Mouse (Mus musculus) kidney, adult 2 months (tissue): ENCODE data around the gene Arid2. TPM values are rescaled to one million over a fixed set of nuclear protein-coding genes. Genes with fewer than 3 reads are reported as not detected.
A peak's percentile ranks its signal among the peaks of the same experiment; 100 is the strongest.

Experiments used
- DNase-seq: peaks from one replicate; pipeline ENCODE4 v3.0.0; 2021
- H3K27ac ChIP-seq: fragments of 200-500 bp; 2 replicates; pipeline ENCODE4 v1.5.1; 2012; ENCODE audit warnings: low read depth, low read length, control low read depth, inconsistent platforms; ENCODE audit not compliant: insufficient read depth
- H3K27me3 ChIP-seq: fragments of 200-500 bp; replicated peaks from 2 replicates; pipeline ENCODE4 v1.6.1; 2012; ENCODE audit warnings: mild to moderate bottlenecking, moderate library complexity, low read length, inconsistent platforms; ENCODE audit not compliant: control insufficient read depth, insufficient read depth
- H3K36me3 ChIP-seq: fragments of 200-500 bp; 2 replicates; pipeline ENCODE4 v1.6.1; 2012; ENCODE audit warnings: mild to moderate bottlenecking, moderate library complexity, low read length, inconsistent platforms; ENCODE audit not compliant: control insufficient read depth, insufficient read depth
- H3K4me1 ChIP-seq: fragments of 200-500 bp; 2 replicates; pipeline ENCODE4 v1.6.1; 2011; ENCODE audit warnings: low read length; ENCODE audit not compliant: control insufficient read depth, insufficient read depth
- H3K4me3 ChIP-seq: fragments of 200-500 bp; 2 replicates; pipeline ENCODE4 v1.5.1; 2011; ENCODE audit warnings: mild to moderate bottlenecking, low read depth, low read length, control low read depth; ENCODE audit not compliant: insufficient read depth
- CTCF ChIP-seq: fragments of 200-500 bp; conservative IDR thresholded peaks from 2 replicates; pipeline ENCODE4 v1.5.1; 2011; ENCODE audit warnings: low read depth, mild to moderate bottlenecking, control low read depth, low read length, moderate library complexity, mixed read lengths; ENCODE audit not compliant: insufficient read depth, insufficient read length
- POLR2A ChIP-seq: fragments of 200-500 bp; IDR thresholded peaks from one replicate; pipeline ENCODE4 v1.6.1; 2011; ENCODE audit warnings: low read depth, low read length, control low read depth
- WGBS: fragments of 180-500 bp; shearing (Covaris S2); methylation state at CpG from one replicate; pipeline ENCODE4 v1.1.7; 2018; 5-methylcytosine and 5-hydroxymethylcytosine counted together
- polyA plus RNA-seq: library from polyadenylated mRNA; depleted of rRNA; stranded (reverse); fragments of >200 nt; gene quantifications from 2 replicates; pipeline ENCODE4 v1.2.3, GENCODE M21; 2012

Gene Arid2
- polyA plus RNA-seq, 1 experiment: 11.8 TPM

DNA sequence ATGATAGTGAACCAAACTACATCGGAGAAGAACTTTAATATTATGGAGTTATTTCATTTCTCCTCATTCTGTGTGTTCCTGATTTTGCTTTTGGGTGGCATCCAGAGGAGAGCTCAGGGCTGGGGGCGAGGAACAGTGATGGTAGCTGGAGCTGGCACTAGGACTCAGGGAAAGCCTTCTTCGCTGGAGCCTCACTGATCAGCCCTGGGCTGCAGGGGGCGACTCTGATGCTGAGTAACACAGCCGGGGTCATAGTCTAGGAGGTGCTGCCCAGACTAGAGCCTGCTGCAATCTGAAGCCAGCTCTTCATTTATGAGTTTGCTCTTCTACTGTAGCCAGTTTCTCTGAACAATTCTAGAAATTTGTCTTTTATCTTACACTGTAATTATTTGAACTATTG is 85.8 kb downstream of the Arid2 start:
- Histone ChIP-seq H3K36me3 (peaks cover 7% of the 10 kb centered on the region; the same call in 1 of the 2 replicates), H3K4me3 (no peak overlapping the region), H3K27me3 (no peaks in the 10 kb centered on the region), H3K4me1 (no peaks in the 10 kb centered on the region), H3K27ac (no peak overlapping the region)
- peak; percentile 25 for DNase-seq
- no peak for TF ChIP-seq POLR2A
- TF ChIP-seq CTCF: peak; percentile 44; the same call in 1 of the 2 replicates
- whole genome bisulfite sequencing: 79% methylated on average over 5 of the region's 5 CpGs

DNA sequence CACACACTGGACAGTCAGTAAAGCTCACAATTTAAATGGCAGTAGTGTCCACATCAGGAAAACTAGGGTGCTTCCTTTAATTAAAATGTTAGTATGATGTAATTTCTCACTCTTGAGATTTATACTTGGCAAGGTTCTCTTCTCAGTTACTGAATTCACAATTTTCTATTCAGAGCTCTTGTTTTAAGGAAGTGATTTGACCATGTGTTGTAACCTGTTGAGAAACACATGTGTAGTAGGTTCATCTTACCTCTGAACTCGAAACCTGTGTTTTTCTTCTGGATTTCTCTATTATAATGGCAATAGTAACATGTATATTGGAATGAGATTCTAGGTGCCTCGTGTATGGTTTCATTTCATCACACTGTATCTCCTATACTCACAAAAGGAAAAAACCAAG is 88.9 kb downstream of the Arid2 start:
- no peaks in the 10 kb centered on the region for H3K27me3 ChIP-seq
- H3K4me3 ChIP-seq: no peak overlapping the region
- DNase-seq: no peak
- H3K27ac ChIP-seq: no peak overlapping the region
- H3K36me3 ChIP-seq: peaks cover 2% of the 10 kb centered on the region
- no peaks in the 10 kb centered on the region for H3K4me1 ChIP-seq
- WGBS: 91% methylated on average over 2 of the region's 2 CpGs
- TF ChIP-seq CTCF (no peak), POLR2A (no peak)

DNA sequence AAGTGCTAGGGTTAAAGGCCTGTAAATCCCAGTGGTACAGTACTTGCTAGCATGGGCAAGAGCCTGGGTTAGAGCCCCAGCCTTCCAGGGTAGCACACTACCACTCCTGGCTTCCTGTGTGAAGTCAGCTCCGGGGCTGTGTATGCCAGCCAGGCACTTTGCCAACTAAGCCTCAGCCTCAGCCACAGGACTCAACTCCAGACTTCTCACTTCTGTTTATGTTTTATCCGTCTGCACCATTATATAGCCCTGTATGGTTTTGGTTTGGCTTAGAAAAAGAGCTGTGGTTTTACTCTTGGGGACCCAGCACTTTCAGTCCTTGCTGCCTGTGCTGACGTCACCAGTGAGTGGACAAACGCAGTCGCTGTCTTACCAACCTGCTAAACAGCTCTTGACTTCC is 89.9 kb downstream of the Arid2 start:
- Histone ChIP-seq H3K27ac (no peak overlapping the region), H3K36me3 (no peaks in the 10 kb centered on the region; the same call in none of the 2 replicates), H3K4me3 (no peak overlapping the region), H3K27me3 (no peaks in the 10 kb centered on the region), H3K4me1 (no peaks in the 10 kb centered on the region)
- DNase-seq: peak; percentile 32
- 70% methylated on average over 5 of the region's 5 CpGs for WGBS
- no peak for TF ChIP-seq CTCF
- TF ChIP-seq POLR2A: no peak

DNA sequence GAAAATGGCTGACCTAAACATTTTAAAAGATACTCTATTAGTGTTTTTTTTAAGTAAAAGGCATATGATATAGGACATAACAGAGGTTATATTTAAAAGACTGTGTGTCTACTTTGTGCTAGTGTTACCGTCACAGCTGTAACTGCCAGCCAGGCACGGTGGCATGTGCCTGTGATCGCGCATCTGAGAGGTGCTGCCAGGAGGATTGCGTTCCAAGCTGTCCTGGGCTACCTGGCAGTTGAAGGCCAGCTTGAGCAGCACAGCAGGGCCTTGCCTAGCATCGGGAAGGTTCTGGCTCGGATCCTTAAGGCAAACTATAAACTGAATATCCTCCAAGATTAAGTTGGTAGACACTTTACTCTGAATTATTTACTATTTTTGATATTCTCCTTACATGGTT is 90.4 kb downstream of the Arid2 start:
- H3K4me1 ChIP-seq: no peaks in the 10 kb centered on the region
- WGBS: 86% methylated on average over 7 of the region's 7 CpGs
- no peak for DNase-seq

DNA sequence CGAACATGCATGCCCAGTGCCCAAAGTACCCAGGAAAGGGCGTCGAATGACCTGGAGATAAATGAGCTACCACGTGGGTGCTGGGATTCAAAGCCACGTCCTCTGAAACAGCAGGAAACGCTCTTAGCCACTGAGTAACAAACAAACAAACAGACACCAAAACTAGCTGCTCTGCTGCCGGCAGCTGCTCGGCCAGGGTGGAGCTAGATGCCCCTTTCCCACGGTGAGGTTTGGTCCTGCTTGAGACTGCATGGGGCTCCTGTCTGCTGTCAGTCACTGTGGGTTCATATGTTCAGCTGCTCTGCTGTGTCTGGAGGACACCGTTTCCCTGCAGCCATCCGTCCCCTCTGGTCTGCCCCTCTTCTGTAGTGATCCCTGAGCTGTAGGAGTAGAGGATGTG is 94.9 kb downstream of the Arid2 start:
- no peak for TF ChIP-seq CTCF
- no peak for TF ChIP-seq POLR2A
- Histone ChIP-seq H3K4me1 (no peaks in the 10 kb centered on the region), H3K36me3 (no peaks in the 10 kb centered on the region; the same call in none of the 2 replicates), H3K4me3 (no peak overlapping the region), H3K27me3 (no peaks in the 10 kb centered on the region), H3K27ac (no peak overlapping the region)
- no peak for DNase-seq
- WGBS: 92% methylated on average over 11 of the region's 11 CpGs

More for the DNA sequence above, 90.4 kb downstream of the Arid2 start:
- no peak overlapping the region for H3K4me3 ChIP-seq
- H3K27me3 ChIP-seq: no peaks in the 10 kb centered on the region
- TF ChIP-seq POLR2A: no peak
- no peak for TF ChIP-seq CTCF
- H3K27ac ChIP-seq: no peak overlapping the region
- H3K36me3 ChIP-seq: no peaks in the 10 kb centered on the region; the same call in none of the 2 replicates

DNA sequence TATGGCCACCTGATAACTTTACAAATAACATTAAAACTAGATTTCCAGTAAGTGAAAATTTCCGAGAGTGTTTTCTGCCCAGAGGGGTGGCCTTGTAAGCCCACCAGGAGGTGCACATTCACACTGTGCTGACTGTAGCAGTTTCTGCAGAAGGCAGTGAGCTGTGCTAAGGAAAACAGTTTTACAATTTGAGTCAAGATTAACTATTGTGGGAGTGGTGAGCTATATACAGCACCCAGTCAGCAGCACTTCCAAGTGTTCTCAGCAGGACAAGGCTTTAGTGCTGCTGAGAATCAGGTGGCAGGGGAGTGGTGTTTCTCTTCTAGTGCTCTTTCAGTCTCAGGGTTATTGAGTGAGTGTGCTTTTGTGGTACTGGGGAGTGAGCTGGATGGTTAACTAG is 101.2 kb downstream of the Arid2 start:
- 64% methylated on average over 1 of the region's 1 CpGs for WGBS
- no peak overlapping the region for H3K4me3 ChIP-seq
- no peaks in the 10 kb centered on the region for H3K27me3 ChIP-seq
- no peak for TF ChIP-seq CTCF
- TF ChIP-seq POLR2A: no peak
- no peak overlapping the region for H3K27ac ChIP-seq
- no peaks in the 10 kb centered on the region for H3K4me1 ChIP-seq
- H3K36me3 ChIP-seq: no peaks in the 10 kb centered on the region; the same call in 1 of the 2 replicates
- no peak for DNase-seq

DNA sequence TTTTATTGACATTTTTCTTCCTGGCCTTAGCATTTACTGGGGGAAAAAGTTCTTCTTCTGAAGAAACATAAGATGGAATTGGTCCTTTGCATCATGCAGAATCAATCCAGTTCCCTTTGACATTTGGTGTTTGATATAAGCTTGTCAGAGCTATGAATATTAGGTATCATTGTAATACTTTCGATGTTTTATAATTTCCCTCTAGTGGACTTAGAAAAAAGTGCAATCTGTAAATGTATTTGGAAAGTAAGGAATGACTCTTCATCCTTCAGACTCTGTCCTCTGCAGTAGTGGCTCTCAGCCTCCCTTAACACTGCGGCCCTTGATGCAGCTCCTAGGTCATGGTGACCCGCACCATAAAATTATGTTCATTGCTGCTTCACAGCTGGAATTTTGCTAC is 105.6 kb downstream of the Arid2 start:
- DNase-seq: no peak
- H3K27me3 ChIP-seq: no peaks in the 10 kb centered on the region
- H3K4me3 ChIP-seq: no peak overlapping the region
- no peak overlapping the region for H3K27ac ChIP-seq
- H3K36me3 ChIP-seq: peaks cover 2% of the 10 kb centered on the region
- TF ChIP-seq CTCF: no peak
- TF ChIP-seq POLR2A: no peak
- H3K4me1 ChIP-seq: no peaks in the 10 kb centered on the region
- 86% methylated on average over 3 of the region's 3 CpGs for WGBS
